Mouse (Mus musculus): ENCODE results near the gene Dph3. TPM values are rescaled to one million over a fixed set of nuclear protein-coding genes. Genes with fewer than 3 reads are reported as not detected.

The Dph3 gene
- polyA plus RNA-seq, 1 experiment = 128 TPM

- H3K4me1 ChIP-seq (ENCODE audit: control insufficient read depth, insufficient read depth, insufficient read length, low read length) = no peaks in the 10 kb centered on the region
- H3K27ac ChIP-seq (replicated peaks; ENCODE audit: low read depth, low read length) = no peak overlapping the region
- H3K4me3 ChIP-seq (ENCODE audit: insufficient read depth, low read depth, low read length) = no peak overlapping the region
Measured at GRCm38 (mm10) chr14:32061398-32061797, 24.1 kb downstream of the Dph3 start.

GRCm38 (mm10) chr14:32057664-32058063 is 27.9 kb downstream of the Dph3 start:
- Histone ChIP-seq H3K27ac (replicated peaks; ENCODE audit: low read depth, low read length) (no peak overlapping the region), H3K4me3 (ENCODE audit: insufficient read depth, low read depth, low read length) (no peak overlapping the region), H3K4me1 (ENCODE audit: control insufficient read depth, insufficient read depth, insufficient read length, low read length) (no peaks in the 10 kb centered on the region)

GRCm38 (mm10) chr14:32056675-32057074 is 28.9 kb downstream of the Dph3 start:
- Histone ChIP-seq H3K27ac (replicated peaks; ENCODE audit: low read depth, low read length) (no peak overlapping the region), H3K4me1 (ENCODE audit: control insufficient read depth, insufficient read depth, insufficient read length, low read length) (no peaks in the 10 kb centered on the region), H3K4me3 (ENCODE audit: insufficient read depth, low read depth, low read length) (no peak overlapping the region)

GRCm38 (mm10) chr14:32055781-32056180 is 29.7 kb downstream of the Dph3 start:
- no peak overlapping the region for H3K4me3 ChIP-seq (ENCODE audit: insufficient read depth, low read depth, low read length)
- no peaks in the 10 kb centered on the region for H3K4me1 ChIP-seq (ENCODE audit: control insufficient read depth, insufficient read depth, insufficient read length, low read length)
- no peak overlapping the region for H3K27ac ChIP-seq (replicated peaks; ENCODE audit: low read depth, low read length)

GRCm38 (mm10) chr14:32054788-32055187 is 30.7 kb downstream of the Dph3 start:
- H3K4me1 ChIP-seq (ENCODE audit: control insufficient read depth, insufficient read depth, insufficient read length, low read length) = no peaks in the 10 kb centered on the region
- H3K4me3 ChIP-seq (ENCODE audit: insufficient read depth, low read depth, low read length) = no peak overlapping the region
- H3K27ac ChIP-seq (replicated peaks; ENCODE audit: low read depth, low read length) = no peak overlapping the region

- H3K4me1 ChIP-seq (ENCODE audit: control insufficient read depth, insufficient read depth, insufficient read length, low read length) = no peaks in the 10 kb centered on the region
- no peak overlapping the region for H3K27ac ChIP-seq (replicated peaks; ENCODE audit: low read depth, low read length)
- no peak overlapping the region for H3K4me3 ChIP-seq (ENCODE audit: insufficient read depth, low read depth, low read length)
Measured at GRCm38 (mm10) chr14:32053895-32054294, 31.6 kb downstream of the Dph3 start.

GRCm38 (mm10) chr14:32050171-32050570 is 35.4 kb downstream of the Dph3 start:
- Histone ChIP-seq H3K4me3 (ENCODE audit: insufficient read depth, low read depth, low read length) (no peak overlapping the region), H3K27ac (replicated peaks; ENCODE audit: low read depth, low read length) (no peak overlapping the region), H3K4me1 (ENCODE audit: control insufficient read depth, insufficient read depth, insufficient read length, low read length) (no peaks in the 10 kb centered on the region)

- Histone ChIP-seq H3K4me3 (ENCODE audit: insufficient read depth, low read depth, low read length) (no peak overlapping the region), H3K4me1 (ENCODE audit: control insufficient read depth, insufficient read depth, insufficient read length, low read length) (no peaks in the 10 kb centered on the region), H3K27ac (replicated peaks; ENCODE audit: low read depth, low read length) (no peak overlapping the region)
Measured at GRCm38 (mm10) chr14:32046357-32046756, 39.2 kb downstream of the Dph3 start.

GRCm38 (mm10) chr14:32042108-32042507 is 43.4 kb downstream of the Dph3 start:
- Histone ChIP-seq H3K27ac (replicated peaks; ENCODE audit: low read depth, low read length) (no peak overlapping the region), H3K4me3 (ENCODE audit: insufficient read depth, low read depth, low read length) (no peak overlapping the region), H3K4me1 (ENCODE audit: control insufficient read depth, insufficient read depth, insufficient read length, low read length) (no peaks in the 10 kb centered on the region; the same call in none of the 2 replicates)

GRCm38 (mm10) chr14:32037661-32038252 is 47.8 kb downstream of the Dph3 start:
- H3K27ac ChIP-seq (replicated peaks; ENCODE audit: low read depth, low read length) = no peak overlapping the region
- no peak overlapping the region for H3K4me3 ChIP-seq (ENCODE audit: insufficient read depth, low read depth, low read length)
- peaks cover 3% of the 10 kb centered on the region for H3K4me1 ChIP-seq (ENCODE audit: control insufficient read depth, insufficient read depth, insufficient read length, low read length)

- Histone ChIP-seq H3K27ac (replicated peaks; ENCODE audit: low read depth, low read length) (no peak overlapping the region), H3K4me3 (ENCODE audit: insufficient read depth, low read depth, low read length) (no peak overlapping the region), H3K4me1 (ENCODE audit: control insufficient read depth, insufficient read depth, insufficient read length, low read length) (peaks cover 3% of the 10 kb centered on the region)
Measured at GRCm38 (mm10) chr14:32036482-32036881, 49.0 kb downstream of the Dph3 start.

GRCm38 (mm10) chr14:32032522-32032921 is 53.0 kb downstream of the Dph3 start:
- Histone ChIP-seq H3K4me3 (ENCODE audit: insufficient read depth, low read depth, low read length) (peak overlapping the region; percentile 57), H3K27ac (replicated peaks; ENCODE audit: low read depth, low read length) (peak overlapping the region; percentile 39; the same call in 1 of the 2 replicates), H3K4me1 (ENCODE audit: control insufficient read depth, insufficient read depth, insufficient read length, low read length) (peaks cover 8% of the 10 kb centered on the region)

Other genes starting within 250 kb of the Dph3 start
- 4.0 and 6.2 TPM in 2 replicates for gene Galnt15, start 56.7 kb downstream of the Dph3 start, polyA plus RNA-seq (2012; ENCODE audit: insufficient read depth, insufficient read length, missing spikeins)
- 88.6 and 102 TPM in 2 replicates for gene Oxnad1, start 355 bp downstream of the Dph3 start, polyA plus RNA-seq (2012; ENCODE audit: insufficient read depth, insufficient read length, missing spikeins)
- gene Msmb, start 56.3 kb upstream of the Dph3 start, polyA plus RNA-seq (2012; ENCODE audit: insufficient read depth, insufficient read length, missing spikeins) = not detected in 2 replicates
- gene Ncoa4, start 74.1 kb upstream of the Dph3 start, polyA plus RNA-seq (2012; ENCODE audit: insufficient read depth, insufficient read length, missing spikeins) = 117 and 123 TPM in 2 replicates
- 326 TPM in 2 replicates for gene Timm23, start 116.2 kb upstream of the Dph3 start, polyA plus RNA-seq (2012; ENCODE audit: insufficient read depth, insufficient read length, missing spikeins)
- 14.4 and 20.3 TPM in 2 replicates for gene Parg, start 116.2 kb upstream of the Dph3 start, polyA plus RNA-seq (2012; ENCODE audit: insufficient read depth, insufficient read length, missing spikeins)
- gene Ogdhl, start 236.3 kb upstream of the Dph3 start, polyA plus RNA-seq (2012; ENCODE audit: insufficient read depth, insufficient read length, missing spikeins) = 0.40 TPM in 1 of 2 replicates, not detected in the other